Mouse (Mus musculus) heart, embryonic 16.5 days (tissue): ENCODE results near the gene Pigt. TPM values are rescaled to one million over a fixed set of nuclear protein-coding genes. Genes with fewer than 3 reads are reported as not detected.
A peak's percentile ranks its signal among the peaks of the same experiment; 100 is the strongest.

Experiments used
- ATAC-seq: fragments of 200-750 bp; cut with Nextera tagmentation; replicated peaks from 2 replicates; pipeline ENCODE4 v1.8.0; 2017; ENCODE audit warnings: moderate number of reproducible peaks; ENCODE audit not compliant: insufficient read depth, low FRiP score; ENCODE audit errors: extremely low read depth
- H3K27ac ChIP-seq: fragments of 300-500 bp; sonication (generic); 2 replicates; pipeline ENCODE4 v1.5.1; 2014; ENCODE audit warnings: mild to moderate bottlenecking, low read length, control low read depth, moderate library complexity
- H3K27me3 ChIP-seq: fragments of 300-500 bp; sonication (generic); 2 replicates; pipeline ENCODE4 v1.6.1; 2014; ENCODE audit warnings: low read length, mixed read lengths; ENCODE audit not compliant: control insufficient read depth, insufficient read depth
- H3K36me3 ChIP-seq: fragments of 300-500 bp; sonication (generic); 2 replicates; pipeline ENCODE4 v1.6.1; 2014; ENCODE audit not compliant: control insufficient read depth, insufficient read depth
- H3K4me1 ChIP-seq: fragments of 300-500 bp; sonication (generic); 2 replicates; pipeline ENCODE4 v1.6.1; 2014; ENCODE audit warnings: low read length, mixed read lengths; ENCODE audit not compliant: control insufficient read depth, insufficient read depth
- H3K4me2 ChIP-seq: fragments of 300-500 bp; sonication (generic); 2 replicates; pipeline ENCODE4 v1.6.1; 2014; ENCODE audit warnings: low read depth, mild to moderate bottlenecking, control low read depth, low read length
- H3K4me3 ChIP-seq: fragments of 300-500 bp; sonication (generic); 2 replicates; pipeline ENCODE4 v1.5.1; 2014; ENCODE audit warnings: mild to moderate bottlenecking, control low read depth, low read length
- H3K9ac ChIP-seq: fragments of 300-500 bp; sonication (generic); 2 replicates; pipeline ENCODE4 v1.6.1; 2014; ENCODE audit warnings: low read length, control low read depth
- H3K9me3 ChIP-seq: fragments of 300-500 bp; sonication (generic); replicated peaks from 2 replicates; pipeline ENCODE4 v1.6.1; 2016; ENCODE audit warnings: low read length; ENCODE audit not compliant: control insufficient read depth
- WGBS: fragments of 180-500 bp; shearing (Covaris S2); extraction: QIAGEN DNeasy Blood & Tissue Kit; methylation state at CpG from one replicate; pipeline ENCODE4 v1.1.7; 2014; 5-methylcytosine and 5-hydroxymethylcytosine counted together
- polyA plus RNA-seq: library from polyadenylated mRNA; unstranded; fragments of >200 nt; fragmentation: Nextera tagmentation; extraction: Ambion mirVana; gene quantifications from 2 replicates; pipeline ENCODE4 v1.2.1, GENCODE M21; 2015

Pigt gene
- polyA plus RNA-seq, 1 experiment from 2014 or later = 46.2 TPM

- Histone ChIP-seq H3K9me3 (no peaks in the 10 kb centered on the region), H3K27ac (no peak overlapping the region; the same call in 1 of the 2 replicates), H3K4me1 (peaks cover 12% of the 10 kb centered on the region), H3K4me2 (peak overlapping the region; percentile 78), H3K4me3 (peak overlapping the region; percentile 90), H3K27me3 (no peaks in the 10 kb centered on the region), H3K36me3 (peaks cover 20% of the 10 kb centered on the region), H3K9ac (peak overlapping the region; percentile 85)
- peak; percentile 39; the same call in 1 of the 2 replicates for ATAC-seq
- WGBS = 5% methylated on average over 21 of the region's 21 CpGs
Observed at GRCm38 (mm10) chr2:164497691-164498268, 460 bp downstream of the Pigt start.

GRCm38 (mm10) chr2:164499317-164499716 is 2.0 kb downstream of the Pigt start:
- 70% methylated on average over 5 of the region's 5 CpGs for WGBS
- Histone ChIP-seq H3K4me1 (peaks cover 12% of the 10 kb centered on the region), H3K9ac (no peak overlapping the region), H3K27me3 (no peaks in the 10 kb centered on the region), H3K9me3 (peaks cover 2% of the 10 kb centered on the region), H3K36me3 (peaks cover 36% of the 10 kb centered on the region), H3K4me2 (no peak overlapping the region), H3K27ac (no peak overlapping the region), H3K4me3 (no peak overlapping the region)
- ATAC-seq = no peak

GRCm38 (mm10) chr2:164500511-164500910 is 3.2 kb downstream of the Pigt start:
- no peaks in the 10 kb centered on the region for H3K27me3 ChIP-seq
- peaks cover 12% of the 10 kb centered on the region for H3K4me1 ChIP-seq
- no peak overlapping the region for H3K27ac ChIP-seq
- H3K9ac ChIP-seq = no peak overlapping the region
- H3K4me2 ChIP-seq = no peak overlapping the region
- 89% methylated on average over 7 of the region's 7 CpGs for WGBS
- H3K36me3 ChIP-seq = peaks cover 45% of the 10 kb centered on the region
- no peak for ATAC-seq
- H3K9me3 ChIP-seq = peaks cover 11% of the 10 kb centered on the region
- H3K4me3 ChIP-seq = no peak overlapping the region

- H3K4me3 ChIP-seq = no peak overlapping the region
- H3K27ac ChIP-seq = no peak overlapping the region
- no peaks in the 10 kb centered on the region for H3K27me3 ChIP-seq
- 94% methylated on average over 3 of the region's 3 CpGs for WGBS
- peaks cover 50% of the 10 kb centered on the region for H3K36me3 ChIP-seq
- ATAC-seq = no peak
- no peak overlapping the region for H3K9ac ChIP-seq
- H3K4me1 ChIP-seq = no peaks in the 10 kb centered on the region
- peaks cover 11% of the 10 kb centered on the region for H3K9me3 ChIP-seq
- H3K4me2 ChIP-seq = no peak overlapping the region
Observed at GRCm38 (mm10) chr2:164504919-164505318, 7.6 kb downstream of the Pigt start.

- Histone ChIP-seq H3K36me3 (peaks cover 46% of the 10 kb centered on the region), H3K4me1 (peaks cover 6% of the 10 kb centered on the region; the same call in 1 of the 2 replicates), H3K27me3 (no peaks in the 10 kb centered on the region), H3K27ac (no peak overlapping the region), H3K9ac (no peak overlapping the region), H3K4me2 (no peak overlapping the region), H3K9me3 (peaks cover 11% of the 10 kb centered on the region), H3K4me3 (no peak overlapping the region)
- WGBS = 96% methylated on average over 4 of the region's 4 CpGs
- no peak for ATAC-seq
Observed at GRCm38 (mm10) chr2:164505619-164506347, 8.5 kb downstream of the Pigt start.

GRCm38 (mm10) chr2:164507811-164508210 is 10.5 kb downstream of the Pigt start:
- Histone ChIP-seq H3K4me2 (no peak overlapping the region), H3K36me3 (peaks cover 29% of the 10 kb centered on the region), H3K4me1 (peaks cover 8% of the 10 kb centered on the region; the same call in 1 of the 2 replicates)

GRCm38 (mm10) chr2:164510621-164511190 is 13.4 kb downstream of the Pigt start:
- Histone ChIP-seq H3K27ac (no peak overlapping the region; the same call in 1 of the 2 replicates), H3K36me3 (0 out of 2 replicates have a peak, but pooled peaks cover 5% of the 10 kb centered on the region), H3K4me3 (no peak overlapping the region), H3K27me3 (no peaks in the 10 kb centered on the region), H3K9ac (no peak overlapping the region), H3K9me3 (no peaks in the 10 kb centered on the region), H3K4me2 (no peak overlapping the region), H3K4me1 (peaks cover 8% of the 10 kb centered on the region; the same call in 1 of the 2 replicates)
- no peak for ATAC-seq
- WGBS = 28% methylated on average over 4 of the region's 5 CpGs

More at GRCm38 (mm10) chr2:164507811-164508210, 10.5 kb downstream of the Pigt start:
- no peak overlapping the region for H3K27ac ChIP-seq
- no peak for ATAC-seq
- H3K9me3 ChIP-seq = peaks cover 11% of the 10 kb centered on the region
- H3K4me3 ChIP-seq = no peak overlapping the region
- no peak overlapping the region for H3K9ac ChIP-seq
- WGBS = 82% methylated on average over 19 of the region's 19 CpGs
- H3K27me3 ChIP-seq = no peaks in the 10 kb centered on the region

GRCm38 (mm10) chr2:164512121-164512909 is 15.0 kb downstream of the Pigt start:
- H3K36me3 ChIP-seq = no peaks in the 10 kb centered on the region
- peaks cover 3% of the 10 kb centered on the region for H3K9me3 ChIP-seq
- no peak; the same call in 1 of the 2 replicates for ATAC-seq
- no peak overlapping the region for H3K4me2 ChIP-seq
- H3K9ac ChIP-seq = no peak overlapping the region
- H3K4me3 ChIP-seq = no peak overlapping the region
- H3K27me3 ChIP-seq = no peaks in the 10 kb centered on the region
- 57% methylated on average over 10 of the region's 14 CpGs for WGBS
- peaks cover 8% of the 10 kb centered on the region; the same call in 1 of the 2 replicates for H3K4me1 ChIP-seq
- H3K27ac ChIP-seq = peak overlapping the region; percentile 51
